Mouse (Mus musculus): Measurements from ENCODE around the gene Atg4d.
A peak's percentile ranks its signal among the peaks of the same experiment; 100 is the strongest.
"Not testable (repeated sequence)": the region's sequence is repeated elsewhere in the genome, so short reads cannot be mapped to it uniquely, and the experiment has no call there.

Gene Atg4d

GRCm38 (mm10) chr9:21273094-21273493 is 8.0 kb downstream of the Atg4d start:
- DNase-seq (ENCODE audit: low read depth in 2 of 2, low spot score in 2 of 2), result no peak

DNA sequence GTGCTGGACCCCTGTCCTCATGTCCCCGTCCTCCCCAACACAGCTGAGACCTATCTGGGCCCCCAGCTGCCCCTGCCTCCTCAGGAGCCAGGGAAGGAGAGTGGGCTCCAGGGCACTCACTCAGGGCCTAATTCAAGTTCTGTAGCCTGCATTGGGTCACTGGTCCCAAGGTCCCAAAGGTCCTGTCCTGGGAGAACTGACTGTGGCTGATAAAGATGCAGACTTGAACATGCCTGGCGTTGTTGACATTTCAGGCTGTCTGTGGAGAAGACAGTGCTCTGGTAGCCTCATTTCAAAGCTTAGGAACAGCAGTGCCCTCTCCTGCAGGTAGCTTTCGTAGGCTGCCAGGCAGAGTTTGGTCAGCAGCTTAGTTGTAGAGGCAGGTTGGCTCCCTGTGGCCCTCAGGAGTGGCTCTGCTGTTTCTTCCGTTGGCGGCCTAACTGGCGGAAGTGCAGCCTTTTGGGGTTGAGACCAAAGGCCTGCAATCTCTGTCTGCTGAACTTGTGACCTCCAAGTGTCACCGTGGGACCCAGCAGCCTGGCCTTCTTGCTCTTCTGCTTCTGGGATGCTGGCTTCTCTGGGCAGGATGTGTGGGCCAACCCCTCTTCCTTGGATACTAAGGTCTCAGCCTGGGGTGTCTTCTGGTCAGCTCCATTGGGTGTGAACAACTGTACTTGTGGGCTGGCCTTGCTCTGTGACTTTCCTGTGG is 8.6 kb downstream of the Atg4d start:
- no peak for DNase-seq (ENCODE audit: low read depth in 2 of 2, low spot score in 2 of 2)

DNA sequence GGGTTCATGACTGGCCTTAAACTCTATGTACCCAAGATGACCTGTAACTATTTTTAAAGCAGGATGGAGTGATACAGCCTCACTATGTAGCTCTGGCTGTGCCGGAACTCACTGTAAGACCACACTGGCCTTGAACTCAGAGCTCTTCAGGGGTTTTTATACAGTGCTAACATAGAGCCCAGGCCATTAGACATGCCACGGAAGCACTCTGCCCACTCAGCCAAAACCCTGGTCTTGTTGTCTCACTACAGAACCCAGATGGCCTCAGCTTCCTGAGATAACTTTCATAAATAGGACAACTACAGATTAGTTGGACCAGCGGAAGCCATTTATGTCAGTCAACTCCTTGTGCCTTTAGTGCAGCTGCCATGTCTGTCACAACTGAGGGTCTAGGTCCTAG is 9.2 kb downstream of the Atg4d start:
- no peak for DNase-seq (ENCODE audit: low read depth in 2 of 2, low spot score in 2 of 2)

- DNase-seq (ENCODE audit: low read depth in 2 of 2, low spot score in 2 of 2), result no peak
Measured at GRCm38 (mm10) chr9:21275013-21275710, 10.1 kb downstream of the Atg4d start.

GRCm38 (mm10) chr9:21275727-21276126 is 10.6 kb downstream of the Atg4d start:
- DNase-seq (ENCODE audit: low read depth in 2 of 2, low spot score in 2 of 2), result no peak

GRCm38 (mm10) chr9:21276307-21276706 is 11.2 kb downstream of the Atg4d start:
- no peak for DNase-seq (ENCODE audit: low read depth in 2 of 2, low spot score in 2 of 2)

DNA sequence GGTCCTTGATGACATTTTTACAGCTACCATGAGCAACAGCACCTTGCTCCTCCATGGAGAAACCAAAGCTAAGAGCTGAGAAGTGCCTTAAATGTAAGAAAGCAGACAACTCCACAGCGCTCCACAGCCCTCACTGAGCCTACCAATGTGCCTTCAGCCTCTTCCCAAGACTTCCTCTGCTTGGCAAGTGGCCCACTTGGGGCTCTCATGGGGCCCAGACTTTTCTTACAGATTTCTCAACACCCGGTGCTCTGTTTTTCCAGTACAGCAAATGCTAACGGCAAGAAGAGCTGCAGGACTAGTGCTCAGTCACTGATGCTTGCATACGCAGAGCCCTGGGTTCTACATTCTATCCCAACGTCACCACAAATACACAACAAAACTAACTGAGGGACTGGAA is 12.7 kb downstream of the Atg4d start:
- DNase-seq (ENCODE audit: low read depth in 2 of 2, low spot score in 2 of 2), result no peak

DNA sequence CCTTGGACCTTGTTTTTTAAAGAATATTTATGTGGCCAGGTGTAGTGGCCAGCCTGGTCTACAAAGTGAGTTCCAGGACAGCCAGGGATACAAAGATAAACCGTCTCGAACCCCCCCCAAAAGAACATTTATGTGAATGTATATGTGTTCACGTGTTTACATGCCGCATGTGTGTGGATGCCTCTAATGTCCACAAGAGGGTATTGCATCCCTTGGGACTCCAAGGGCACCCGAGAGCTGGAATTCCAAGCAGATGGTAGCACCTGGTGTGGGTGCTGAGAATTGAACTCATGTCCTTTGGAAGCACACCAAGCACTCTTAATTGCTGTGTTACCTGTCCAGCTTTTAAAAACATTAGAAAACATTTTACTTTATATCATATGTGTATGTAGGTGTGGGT is 18.5 kb downstream of the Atg4d start:
- DNase-seq (ENCODE audit: low read depth in 2 of 2, low spot score in 2 of 2), result no peak

DNA sequence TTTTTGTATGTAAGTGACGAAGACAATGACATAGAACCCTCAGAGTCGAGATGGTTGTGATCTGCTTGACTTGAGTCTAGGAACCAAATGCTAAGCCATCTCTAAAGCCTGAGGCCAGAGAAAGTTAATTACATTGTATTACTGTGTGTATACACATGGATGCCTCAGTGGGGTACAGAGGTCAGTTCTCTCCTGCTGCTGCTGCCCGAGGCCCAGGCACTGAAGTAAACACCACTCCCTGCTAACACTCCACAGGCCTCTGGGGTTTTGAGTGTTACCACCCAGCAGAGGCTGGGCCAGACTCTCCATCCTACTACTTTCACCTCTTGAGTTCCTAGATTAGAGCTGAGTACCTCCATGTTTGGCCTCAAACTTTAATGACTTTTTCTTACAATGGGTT is 18.9 kb downstream of the Atg4d start:
- DNase-seq (ENCODE audit: low read depth in 2 of 2, low spot score in 2 of 2), result no peak

- DNase-seq (ENCODE audit: low read depth in 2 of 2, low spot score in 2 of 2), result no peak
Measured at GRCm38 (mm10) chr9:21286753-21287152, 21.7 kb downstream of the Atg4d start.

DNA sequence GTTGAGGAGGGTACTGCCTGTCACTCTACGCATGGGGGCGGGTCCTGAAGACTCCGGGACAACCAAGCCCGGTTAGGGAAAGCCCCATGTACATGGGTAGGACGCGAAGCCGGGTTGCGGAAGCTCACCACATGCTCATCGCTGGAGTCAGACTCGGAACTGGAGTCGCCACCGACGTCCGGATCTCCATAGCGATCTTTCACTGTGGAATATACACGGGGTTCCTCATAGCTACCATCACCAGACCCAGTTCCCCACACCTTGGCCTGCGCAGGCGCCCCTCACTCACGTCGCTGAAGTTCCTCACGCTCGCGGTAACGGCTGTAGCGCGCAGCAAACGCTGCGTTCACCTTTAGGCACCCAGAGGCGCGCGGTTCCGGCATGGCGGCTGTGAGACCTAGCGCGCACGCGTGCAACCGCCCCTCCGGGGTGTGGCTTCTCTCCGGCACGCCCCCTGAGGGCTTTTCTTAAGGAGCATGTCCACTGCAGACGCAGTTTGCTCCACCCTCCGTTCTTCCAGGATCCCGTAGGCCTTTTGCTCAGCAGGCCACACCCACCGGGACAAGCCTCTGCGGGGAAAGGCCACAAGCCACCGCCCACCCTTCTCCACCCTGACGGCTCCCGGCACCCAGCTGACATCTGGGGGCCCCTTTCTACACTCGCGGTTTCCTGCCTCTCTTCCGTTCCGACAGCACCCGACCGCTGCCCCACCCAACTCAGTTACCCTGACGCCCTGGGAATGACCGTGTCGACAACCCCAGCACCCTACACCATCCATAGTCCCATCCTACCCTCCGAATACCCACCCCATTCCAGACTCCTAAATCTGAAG is 22.7 kb downstream of the Atg4d start, which contains the start of gene Kri1:
Gene Kri1, minus strand, starts transcription at position 399 of the 832 bp plus-strand sequence.
- DNase-seq (ENCODE audit: low read depth in 2 of 2, low spot score in 2 of 2), result peak; percentile 96 to 97

DNA sequence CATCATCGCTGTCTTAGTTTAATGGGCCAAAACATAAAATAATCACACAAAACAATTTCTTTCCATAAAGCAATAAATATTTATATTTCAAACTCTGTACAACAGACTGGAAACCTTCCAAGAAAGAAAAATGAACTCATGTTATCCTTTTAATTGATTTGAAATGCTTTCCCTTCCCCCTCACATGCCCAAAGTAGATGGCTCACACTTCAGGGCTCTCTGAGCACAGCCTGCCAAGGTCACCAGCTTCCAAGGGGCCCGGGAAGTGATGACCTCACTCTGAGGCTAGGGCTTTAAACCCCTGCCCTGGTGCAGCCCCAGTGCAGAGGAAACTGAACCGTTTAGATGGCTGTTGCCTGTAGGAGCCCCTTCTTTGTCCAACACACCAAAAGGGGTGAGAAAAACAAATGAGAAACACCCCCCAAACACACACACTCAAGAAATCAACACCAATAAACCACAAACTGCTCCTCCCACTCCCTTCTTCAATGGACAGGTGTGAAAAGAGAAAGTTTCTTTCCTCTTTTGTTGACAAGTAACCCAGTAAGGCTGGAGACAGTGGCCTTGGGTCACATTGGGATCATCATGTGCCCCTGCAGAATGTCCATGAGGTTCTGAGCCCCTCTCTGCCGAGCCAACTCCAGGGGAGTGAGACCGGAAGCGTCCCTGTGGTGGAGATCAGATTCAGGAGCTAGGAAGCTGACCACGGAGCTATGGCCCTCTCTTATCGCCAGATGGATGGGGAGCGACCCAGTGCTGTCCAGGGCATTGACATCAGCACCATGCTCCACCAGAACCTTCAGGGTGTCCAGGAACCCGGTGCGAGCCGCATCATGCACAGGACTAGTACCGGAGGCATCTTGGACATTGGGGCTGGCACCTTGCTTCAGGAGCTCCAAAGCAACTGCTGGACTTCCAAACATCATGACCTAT is 23.6 kb downstream of the Atg4d start:
- DNase-seq (ENCODE audit: low read depth in 2 of 2, low spot score in 2 of 2), result peak; percentile 47 to 53

GRCm38 (mm10) chr9:21289337-21289671 is 24.2 kb downstream of the Atg4d start:
- no peak for DNase-seq (ENCODE audit: low read depth in 2 of 2, low spot score in 2 of 2)

GRCm38 (mm10) chr9:21290589-21290988 is 25.5 kb downstream of the Atg4d start:
- no peak for DNase-seq (ENCODE audit: low read depth in 2 of 2, low spot score in 2 of 2)

GRCm38 (mm10) chr9:21291022-21291787 is 26.1 kb downstream of the Atg4d start, which contains the start of gene Cdkn2d:
Gene Cdkn2d, minus strand, starts transcription at chr9:21291407.
- DNase-seq (ENCODE audit: low read depth in 2 of 2, low spot score in 2 of 2), result peak; percentile 99 to 100

GRCm38 (mm10) chr9:21291868-21292267 is 26.8 kb downstream of the Atg4d start:
- DNase-seq (ENCODE audit: low read depth in 2 of 2, low spot score in 2 of 2), result not testable (repeated sequence)

DNA sequence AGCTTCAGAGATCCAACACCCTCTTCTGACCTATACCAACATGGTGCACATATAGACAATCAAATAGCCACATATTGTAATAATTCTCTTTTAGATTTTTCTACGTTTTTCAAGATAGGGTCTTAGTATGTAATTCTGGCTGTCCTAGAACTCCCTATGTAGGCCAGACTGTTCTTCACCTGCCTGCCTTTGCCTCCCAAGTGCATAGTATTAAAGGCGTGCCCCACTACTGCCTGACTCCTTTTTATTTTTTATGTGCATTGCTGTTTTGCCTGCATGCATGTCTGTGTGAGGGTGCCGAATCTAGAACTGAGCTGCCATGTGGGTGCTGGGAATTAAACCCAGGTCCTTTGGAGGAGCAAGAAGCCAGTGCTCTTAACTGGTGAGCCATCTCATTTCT is 27.2 kb downstream of the Atg4d start:
- no peak for DNase-seq (ENCODE audit: low read depth in 2 of 2, low spot score in 2 of 2)

DNA sequence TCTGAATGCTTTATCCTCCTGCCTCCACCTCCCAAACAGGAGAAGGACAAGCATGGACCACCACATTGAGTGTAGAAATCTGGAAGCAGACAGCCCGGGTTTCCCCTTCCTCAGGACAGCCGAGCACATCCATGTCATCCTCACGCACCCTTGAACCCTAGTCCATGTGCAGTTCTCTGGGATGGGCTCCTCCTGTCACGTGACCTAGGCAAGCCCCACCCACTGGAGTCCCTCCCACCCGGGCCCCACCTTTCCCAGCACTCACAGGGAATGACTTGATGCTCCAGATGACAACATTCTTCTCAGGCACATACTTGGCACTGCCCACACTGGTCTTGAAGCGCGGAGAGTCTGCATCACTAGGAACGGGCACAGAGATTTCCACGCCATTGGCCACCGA is 33.9 kb downstream of the Atg4d start:
- DNase-seq (ENCODE audit: low read depth in 2 of 2, low spot score in 2 of 2), result no peak

DNA sequence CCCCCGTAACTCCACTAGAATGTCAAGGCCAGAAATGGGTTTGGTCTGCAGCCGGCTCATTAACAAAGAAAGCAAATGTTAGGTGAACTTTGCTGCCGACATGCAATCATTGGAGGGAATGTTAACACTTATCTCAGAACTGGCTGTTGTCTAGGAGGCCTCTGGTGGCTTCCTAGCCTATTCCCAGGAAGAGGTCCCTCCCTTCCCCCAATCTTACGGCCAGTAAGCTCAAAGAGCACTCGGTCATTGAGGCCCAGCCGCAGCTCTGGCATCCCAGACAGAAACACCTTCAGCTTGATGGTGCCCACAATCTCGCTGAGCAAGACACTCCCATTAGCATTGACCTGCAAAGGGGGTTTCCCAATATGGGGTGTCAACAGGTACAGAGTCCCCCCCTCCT is 40.0 kb downstream of the Atg4d start:
- DNase-seq (ENCODE audit: low read depth in 2 of 2, low spot score in 2 of 2), result no peak

- DNase-seq (ENCODE audit: low read depth in 2 of 2, low spot score in 2 of 2), result no peak
Measured at GRCm38 (mm10) chr9:21309150-21309741, 44.2 kb downstream of the Atg4d start.
